Mouse (Mus musculus) gonadal fat pad, adult 2 months (tissue): ENCODE measurements around the gene Mfsd6l. TPM values are rescaled to one million over a fixed set of nuclear protein-coding genes. Genes with fewer than 3 reads are reported as not detected.

Experiments
- DNase-seq: peaks from one replicate; pipeline ENCODE4 v3.0.0-alpha.2; 2012; ENCODE audit warnings: low read depth
- polyA plus RNA-seq: library from polyadenylated mRNA; depleted of rRNA; stranded (reverse); fragments of >200 nt; gene quantifications from 2 replicates; pipeline ENCODE4 v1.2.3, GENCODE M21; 2012; rRNA removed

Gene Mfsd6l
- polyA plus RNA-seq, 1 experiment = 5.3 TPM

- DNase-seq = no peak
Measured at GRCm38 (mm10) chr11:68602200-68602931, 46.4 kb downstream of the Mfsd6l start.

GRCm38 (mm10) chr11:68607046-68607445 is 51.1 kb downstream of the Mfsd6l start:
- no peak for DNase-seq

Other genes with a start within 250 kb of the Mfsd6l start
- 23.0 and 39.6 TPM in 2 replicates for gene Ntn1, start 155.4 kb upstream of the Mfsd6l start, polyA plus RNA-seq
- gene Pik3r5, start 124.1 kb upstream of the Mfsd6l start, polyA plus RNA-seq = 3.5 and 3.7 TPM in 2 replicates
- 5.4 and 7.0 TPM in 2 replicates for gene Pik3r6, start 53.2 kb upstream of the Mfsd6l start, polyA plus RNA-seq
- gene Ccdc42, start 30.8 kb downstream of the Mfsd6l start, polyA plus RNA-seq = 0.09 and 0.28 TPM in 2 replicates
- gene Myh10, start 135.4 kb downstream of the Mfsd6l start, polyA plus RNA-seq = 25.0 and 41.5 TPM in 2 replicates